Mouse (Mus musculus): ENCODE data around the gene Def8. TPM values are rescaled to one million over a fixed set of nuclear protein-coding genes. Genes with fewer than 3 reads are reported as not detected.

Gene Def8
- 38.8 and 39.6 TPM in 2 replicates for polyA plus RNA-seq (2014; fragmentation: Nextera tagmentation; extraction: Ambion mirVana)

GRCm38 (mm10) chr8:123423441-123423840 is at the start of gene Def8:
TSS of gene Def8 (plus strand) at chr8:123423527.
- WGBS, result 62% methylated on average over 7 of the region's 7 CpGs
- H3K9ac ChIP-seq (replicated peaks; ENCODE audit: low read length), result no peak within 1 kb of the TSS

GRCm38 (mm10) chr8:123374239-123374578 is 49.1 kb upstream of the Def8 start:
- WGBS, result under 1% methylated on average over 20 of the region's 20 CpGs
- Histone ChIP-seq H3K9ac (replicated peaks; ENCODE audit: low read length) (peak overlapping the region; percentile 65), H3K27ac (replicated peaks; ENCODE audit: low read depth, low read length) (peak overlapping the region; percentile 80), H3K9me3 (replicated peaks; ENCODE audit: control insufficient read depth, low read length) (no peaks in the 10 kb centered on the region), H3K36me3 (replicated peaks; ENCODE audit: control insufficient read depth, insufficient read depth, low read depth, low read length) (no peaks in the 10 kb centered on the region), H3K4me2 (ENCODE audit: low read depth, low read length) (peak overlapping the region; percentile 61), H3K27me3 (ENCODE audit: control insufficient read depth, insufficient read depth, low read length) (no peaks in the 10 kb centered on the region), H3K4me3 (ENCODE audit: low read depth, low read length) (peak overlapping the region; percentile 67), H3K4me1 (ENCODE audit: control insufficient read depth, insufficient read depth, low read length) (no peaks in the 10 kb centered on the region)
- DNase-seq (ENCODE audit: low spot score) (peak; percentile 95), ATAC-seq (replicated peaks; ENCODE audit: insufficient number of reproducible peaks, low FRiP score, low TSS enrichment, low read depth) (peak; percentile 65)

More at GRCm38 (mm10) chr8:123423441-123423840, at the start of gene Def8:
- DNase-seq (ENCODE audit: low spot score) (no peak), ATAC-seq (replicated peaks; ENCODE audit: insufficient number of reproducible peaks, low FRiP score, low TSS enrichment, low read depth) (no peak)
- Histone ChIP-seq H3K27ac (replicated peaks; ENCODE audit: low read depth, low read length) (no peak within 1 kb of the TSS), H3K4me1 (ENCODE audit: control insufficient read depth, insufficient read depth, low read length) (no peaks in the 10 kb centered on the region), H3K4me2 (ENCODE audit: low read depth, low read length) (no peak within 1 kb of the TSS), H3K27me3 (ENCODE audit: control insufficient read depth, insufficient read depth, low read length) (no peaks in the 10 kb centered on the region), H3K36me3 (replicated peaks; ENCODE audit: control insufficient read depth, insufficient read depth, low read depth, low read length) (no peaks in the 10 kb centered on the region), H3K9me3 (replicated peaks; ENCODE audit: control insufficient read depth, low read length) (peaks cover 7% of the 10 kb centered on the region), H3K4me3 (ENCODE audit: low read depth, low read length) (no peak within 1 kb of the TSS)

GRCm38 (mm10) chr8:123375701-123376100 is 47.6 kb upstream of the Def8 start:
- H3K9me3 ChIP-seq (replicated peaks; ENCODE audit: control insufficient read depth, low read length), result no peaks in the 10 kb centered on the region
- ATAC-seq (replicated peaks; ENCODE audit: insufficient number of reproducible peaks, low FRiP score, low TSS enrichment, low read depth) (no peak), DNase-seq (ENCODE audit: low spot score) (no peak)
- no peak overlapping the region for H3K9ac ChIP-seq (replicated peaks; ENCODE audit: low read length)
- H3K36me3 ChIP-seq (replicated peaks; ENCODE audit: control insufficient read depth, insufficient read depth, low read depth, low read length), result no peaks in the 10 kb centered on the region; the same call in 1 of the 2 replicates
- WGBS, result 82% methylated on average over 10 of the region's 10 CpGs
- no peak overlapping the region for H3K4me3 ChIP-seq (ENCODE audit: low read depth, low read length)
- H3K27me3 ChIP-seq (ENCODE audit: control insufficient read depth, insufficient read depth, low read length), result no peaks in the 10 kb centered on the region
- H3K4me2 ChIP-seq (ENCODE audit: low read depth, low read length), result no peak overlapping the region
- H3K27ac ChIP-seq (replicated peaks; ENCODE audit: low read depth, low read length), result no peak overlapping the region
- H3K4me1 ChIP-seq (ENCODE audit: control insufficient read depth, insufficient read depth, low read length), result no peaks in the 10 kb centered on the region

- no peaks in the 10 kb centered on the region for H3K9me3 ChIP-seq (replicated peaks; ENCODE audit: control insufficient read depth, low read length)
- H3K4me1 ChIP-seq (ENCODE audit: control insufficient read depth, insufficient read depth, low read length), result no peaks in the 10 kb centered on the region
- H3K36me3 ChIP-seq (replicated peaks; ENCODE audit: control insufficient read depth, insufficient read depth, low read depth, low read length), result no peaks in the 10 kb centered on the region; the same call in 1 of the 2 replicates
- DNase-seq (ENCODE audit: low spot score), result no peak
- ATAC-seq (replicated peaks; ENCODE audit: insufficient number of reproducible peaks, low FRiP score, low TSS enrichment, low read depth), result no peak
- H3K9ac ChIP-seq (replicated peaks; ENCODE audit: low read length), result no peak overlapping the region
- 71% methylated on average over 8 of the region's 8 CpGs for WGBS
- no peak overlapping the region for H3K4me2 ChIP-seq (ENCODE audit: low read depth, low read length)
- H3K4me3 ChIP-seq (ENCODE audit: low read depth, low read length), result no peak overlapping the region
- no peaks in the 10 kb centered on the region for H3K27me3 ChIP-seq (ENCODE audit: control insufficient read depth, insufficient read depth, low read length)
- no peak overlapping the region for H3K27ac ChIP-seq (replicated peaks; ENCODE audit: low read depth, low read length)
These were observed 47.2 kb upstream of the Def8 start for GRCm38 (mm10) chr8:123376106-123376505.

DNA sequence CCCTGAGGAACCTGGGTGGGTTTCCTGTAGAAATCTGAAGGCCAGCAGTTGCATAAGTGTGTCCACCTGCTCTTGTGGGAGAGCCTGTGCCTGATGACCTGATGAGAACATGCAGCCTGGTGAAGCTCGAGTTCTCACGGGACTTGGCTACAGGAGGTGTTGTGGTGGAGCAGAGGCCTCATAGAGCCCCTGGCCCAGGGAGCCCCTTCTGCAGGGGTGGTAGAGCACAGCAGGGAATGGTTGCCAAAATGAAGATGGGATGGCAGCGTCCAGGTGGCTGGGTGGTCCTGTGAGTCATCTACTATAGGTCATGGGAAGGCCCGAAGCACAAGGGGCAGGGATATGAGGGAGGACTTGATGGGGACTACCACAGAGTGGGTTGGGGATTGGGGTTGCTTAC is 41.6 kb upstream of the Def8 start:
- Histone ChIP-seq H3K9ac (replicated peaks; ENCODE audit: low read length) (no peak overlapping the region), H3K27me3 (ENCODE audit: control insufficient read depth, insufficient read depth, low read length) (no peaks in the 10 kb centered on the region), H3K27ac (replicated peaks; ENCODE audit: low read depth, low read length) (no peak overlapping the region), H3K9me3 (replicated peaks; ENCODE audit: control insufficient read depth, low read length) (no peaks in the 10 kb centered on the region), H3K36me3 (replicated peaks; ENCODE audit: control insufficient read depth, insufficient read depth, low read depth, low read length) (peaks cover 8% of the 10 kb centered on the region), H3K4me2 (ENCODE audit: low read depth, low read length) (no peak overlapping the region), H3K4me3 (ENCODE audit: low read depth, low read length) (no peak overlapping the region), H3K4me1 (ENCODE audit: control insufficient read depth, insufficient read depth, low read length) (no peaks in the 10 kb centered on the region)
- WGBS, result 94% methylated on average over 4 of the region's 4 CpGs
- no peak for DNase-seq (ENCODE audit: low spot score)
- ATAC-seq (replicated peaks; ENCODE audit: insufficient number of reproducible peaks, low FRiP score, low TSS enrichment, low read depth), result no peak

DNA sequence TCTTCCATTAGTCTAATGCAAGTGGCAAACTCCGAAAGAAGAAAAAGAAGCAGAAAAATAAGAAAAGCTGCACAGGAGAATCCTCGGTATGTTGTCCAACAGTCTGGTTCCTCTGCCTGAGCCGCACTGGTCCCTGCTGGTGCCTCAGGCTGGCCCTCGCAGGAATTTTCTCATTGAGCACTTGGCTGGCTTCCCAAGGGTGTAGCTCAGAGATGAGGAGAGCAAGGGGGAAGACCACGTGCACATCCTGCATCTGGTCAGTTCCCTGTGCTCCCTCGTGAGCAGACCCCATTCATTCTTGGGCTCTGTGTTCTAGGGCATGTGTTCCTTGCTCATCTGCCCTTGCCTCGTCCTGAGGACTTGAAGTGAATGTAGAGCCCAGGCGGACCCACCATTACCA is 40.8 kb upstream of the Def8 start:
- Histone ChIP-seq H3K27me3 (ENCODE audit: control insufficient read depth, insufficient read depth, low read length) (no peaks in the 10 kb centered on the region), H3K9me3 (replicated peaks; ENCODE audit: control insufficient read depth, low read length) (no peaks in the 10 kb centered on the region), H3K4me2 (ENCODE audit: low read depth, low read length) (no peak overlapping the region), H3K27ac (replicated peaks; ENCODE audit: low read depth, low read length) (no peak overlapping the region), H3K9ac (replicated peaks; ENCODE audit: low read length) (no peak overlapping the region), H3K4me3 (ENCODE audit: low read depth, low read length) (no peak overlapping the region), H3K36me3 (replicated peaks; ENCODE audit: control insufficient read depth, insufficient read depth, low read depth, low read length) (peaks cover 8% of the 10 kb centered on the region), H3K4me1 (ENCODE audit: control insufficient read depth, insufficient read depth, low read length) (no peaks in the 10 kb centered on the region)
- DNase-seq (ENCODE audit: low spot score) (no peak), ATAC-seq (replicated peaks; ENCODE audit: insufficient number of reproducible peaks, low FRiP score, low TSS enrichment, low read depth) (no peak)
- WGBS, result 89% methylated on average over 8 of the region's 8 CpGs

- Histone ChIP-seq H3K27me3 (ENCODE audit: control insufficient read depth, insufficient read depth, low read length) (no peaks in the 10 kb centered on the region), H3K9ac (replicated peaks; ENCODE audit: low read length) (no peak overlapping the region), H3K4me2 (ENCODE audit: low read depth, low read length) (no peak overlapping the region), H3K4me1 (ENCODE audit: control insufficient read depth, insufficient read depth, low read length) (no peaks in the 10 kb centered on the region), H3K27ac (replicated peaks; ENCODE audit: low read depth, low read length) (no peak overlapping the region), H3K4me3 (ENCODE audit: low read depth, low read length) (no peak overlapping the region), H3K9me3 (replicated peaks; ENCODE audit: control insufficient read depth, low read length) (no peaks in the 10 kb centered on the region), H3K36me3 (replicated peaks; ENCODE audit: control insufficient read depth, insufficient read depth, low read depth, low read length) (peaks cover 14% of the 10 kb centered on the region)
- WGBS, result 72% methylated on average over 9 of the region's 9 CpGs
- ATAC-seq (replicated peaks; ENCODE audit: insufficient number of reproducible peaks, low FRiP score, low TSS enrichment, low read depth), result no peak
- DNase-seq (ENCODE audit: low spot score), result peak; percentile 44
These were observed 38.3 kb upstream of the Def8 start for GRCm38 (mm10) chr8:123384883-123385540.

GRCm38 (mm10) chr8:123387041-123387440 is 36.3 kb upstream of the Def8 start:
- H3K4me2 ChIP-seq (ENCODE audit: low read depth, low read length), result no peak overlapping the region
- 90% methylated on average over 3 of the region's 3 CpGs for WGBS

More at GRCm38 (mm10) chr8:123387041-123387440, 36.3 kb upstream of the Def8 start:
- Histone ChIP-seq H3K4me3 (ENCODE audit: low read depth, low read length) (no peak overlapping the region), H3K36me3 (replicated peaks; ENCODE audit: control insufficient read depth, insufficient read depth, low read depth, low read length) (peaks cover 14% of the 10 kb centered on the region), H3K27me3 (ENCODE audit: control insufficient read depth, insufficient read depth, low read length) (no peaks in the 10 kb centered on the region), H3K9me3 (replicated peaks; ENCODE audit: control insufficient read depth, low read length) (no peaks in the 10 kb centered on the region), H3K4me1 (ENCODE audit: control insufficient read depth, insufficient read depth, low read length) (no peaks in the 10 kb centered on the region), H3K9ac (replicated peaks; ENCODE audit: low read length) (no peak overlapping the region), H3K27ac (replicated peaks; ENCODE audit: low read depth, low read length) (no peak overlapping the region)
- DNase-seq (ENCODE audit: low spot score), result no peak
- ATAC-seq (replicated peaks; ENCODE audit: insufficient number of reproducible peaks, low FRiP score, low TSS enrichment, low read depth), result no peak
